Mouse (Mus musculus) thymus, postnatal 10 days (tissue): ENCODE measurements around the gene Nme7.

Experiments
- DNase-seq, 2 experiments: peaks; one replicate each; pipeline ENCODE4 v3.0.0; 2021; ENCODE audit warnings: low spot score in 2 of 2

Nme7 gene

DNA sequence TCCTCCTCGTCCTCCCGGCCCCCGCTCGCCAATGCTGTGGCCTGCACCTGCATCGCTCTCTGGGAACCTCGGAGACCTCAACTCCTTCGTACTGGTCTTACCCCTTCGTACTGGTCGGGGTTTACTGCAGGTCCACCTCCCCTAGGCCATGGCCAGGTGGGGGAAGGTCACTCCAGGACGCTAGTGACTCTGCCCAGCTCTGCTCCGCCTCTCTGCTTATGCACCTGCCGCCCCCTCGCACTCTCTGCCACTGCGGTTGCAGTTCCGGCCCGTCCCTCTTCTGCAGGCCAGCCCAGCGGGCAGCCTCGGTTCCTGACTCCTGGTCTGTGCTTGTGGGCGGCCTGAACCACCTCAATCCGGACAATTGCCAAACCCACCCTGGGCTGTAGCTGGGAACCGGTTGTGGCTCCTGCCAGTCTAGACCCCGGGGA, 154.7 kb downstream of the Nme7 start:
- no peak for DNase-seq

DNA sequence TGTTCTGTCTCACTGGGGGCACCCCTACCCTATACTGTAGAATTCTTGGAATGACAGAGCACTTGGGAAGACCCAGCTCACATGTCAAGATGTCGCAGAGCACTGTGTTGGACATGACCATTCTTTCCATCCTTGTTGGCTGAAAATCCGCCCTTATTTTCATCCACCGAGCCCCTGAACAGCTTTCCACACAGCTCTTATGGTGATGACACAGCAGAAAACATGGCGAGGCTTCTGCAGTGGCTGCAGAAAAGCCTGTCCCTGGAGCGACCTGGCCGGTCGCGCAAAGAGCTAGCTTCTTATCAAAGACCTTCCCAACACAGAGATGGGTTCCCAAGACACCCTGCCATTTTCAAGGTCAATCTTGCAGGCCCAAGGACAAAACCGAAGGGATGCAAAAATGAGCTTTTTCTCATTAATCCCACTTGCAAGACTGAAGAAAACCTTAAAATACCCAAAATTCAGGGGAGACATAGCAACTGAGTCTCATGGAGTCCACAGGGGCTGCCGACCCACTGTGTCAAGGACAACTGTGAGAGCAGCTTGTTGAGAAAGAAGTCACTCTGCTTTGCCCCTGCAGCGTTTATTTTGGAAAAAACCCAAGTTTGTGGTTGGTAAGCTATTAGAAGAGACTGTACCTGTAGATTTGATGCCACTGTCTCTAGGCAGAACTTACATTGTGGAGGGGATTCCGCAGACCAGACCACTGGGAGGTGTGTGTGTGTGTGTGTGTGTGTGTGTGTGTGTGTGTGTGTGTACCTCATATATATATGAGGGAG, 155.4 kb downstream of the Nme7 start:
- DNase-seq, result no peak

DNA sequence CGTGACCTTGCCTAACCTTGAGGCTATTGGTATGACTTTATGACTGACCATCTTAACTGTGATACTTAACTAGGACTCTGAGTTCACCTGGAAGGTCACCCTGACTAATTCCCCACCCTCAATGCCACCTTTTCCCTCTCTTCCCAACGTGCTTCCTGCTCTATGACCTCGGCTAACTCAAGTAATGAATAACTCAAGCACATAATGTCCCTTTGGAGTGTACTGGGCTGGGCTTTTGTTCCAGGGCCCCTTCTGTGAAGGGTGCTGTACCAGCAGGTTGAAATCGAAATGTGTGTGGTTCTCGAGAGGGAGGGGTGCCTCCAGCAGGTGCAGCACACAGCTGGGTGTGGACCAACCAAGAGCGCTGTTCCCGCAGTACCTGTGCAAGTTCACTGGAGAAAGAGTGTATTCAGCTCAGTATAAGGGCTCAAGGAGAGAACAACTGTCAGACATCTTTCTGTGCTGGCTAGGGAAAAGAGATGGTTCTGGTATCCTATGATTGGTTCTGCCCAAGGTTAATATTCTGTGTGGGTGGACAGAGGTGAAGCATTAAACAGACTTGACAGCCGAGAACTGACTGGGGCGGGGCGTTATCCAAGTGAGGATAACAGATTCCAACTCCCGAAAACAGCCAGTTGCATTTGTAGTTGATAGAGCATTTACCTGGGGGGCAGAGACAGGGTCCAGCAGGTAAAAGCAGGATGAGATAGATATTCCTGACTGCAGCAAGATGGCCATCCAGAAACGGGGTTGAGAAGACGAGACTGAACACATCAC, 157.2 kb downstream of the Nme7 start:
- DNase-seq, result no peak

DNA sequence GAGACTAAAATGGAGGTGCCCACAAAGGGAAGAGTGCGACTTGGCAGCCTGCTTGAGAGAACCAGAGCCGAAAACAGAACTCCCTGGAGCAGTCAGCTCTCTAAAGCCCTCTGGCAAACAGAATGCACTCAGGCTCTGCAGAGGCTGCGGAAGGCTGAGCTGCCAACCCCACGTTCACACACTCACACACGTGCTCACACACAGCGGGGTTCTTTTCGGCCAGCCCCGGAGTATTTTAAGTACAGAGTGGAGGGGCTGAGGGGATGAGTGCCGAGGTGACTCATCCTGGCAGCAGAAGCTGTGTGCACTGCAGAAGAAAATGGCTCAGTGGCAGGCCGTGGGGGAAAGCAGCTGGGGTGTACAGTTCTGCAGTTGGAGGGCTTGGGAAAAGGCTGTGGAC, 157.8 kb downstream of the Nme7 start:
- DNase-seq, result no peak

DNA sequence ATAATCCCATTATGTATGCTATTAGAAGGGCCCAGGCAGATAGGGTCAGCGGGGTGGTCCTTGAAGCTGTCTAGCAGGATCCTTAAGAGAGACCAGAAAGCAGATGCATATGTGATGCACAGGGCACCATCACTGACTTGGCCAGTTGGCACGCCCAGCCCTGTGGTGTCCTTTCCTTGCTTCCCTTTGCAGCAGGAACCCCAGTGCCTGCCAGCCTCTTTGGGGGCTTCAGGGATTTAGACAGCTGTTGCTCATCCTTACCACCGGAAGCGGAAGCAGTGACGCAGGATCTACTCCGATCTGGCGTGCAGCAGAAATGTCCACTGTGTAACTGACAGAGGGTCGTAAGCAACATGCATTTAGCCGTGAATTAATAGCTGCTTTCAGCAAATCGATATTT, 163.5 kb downstream of the Nme7 start:
- no peak for DNase-seq

DNA sequence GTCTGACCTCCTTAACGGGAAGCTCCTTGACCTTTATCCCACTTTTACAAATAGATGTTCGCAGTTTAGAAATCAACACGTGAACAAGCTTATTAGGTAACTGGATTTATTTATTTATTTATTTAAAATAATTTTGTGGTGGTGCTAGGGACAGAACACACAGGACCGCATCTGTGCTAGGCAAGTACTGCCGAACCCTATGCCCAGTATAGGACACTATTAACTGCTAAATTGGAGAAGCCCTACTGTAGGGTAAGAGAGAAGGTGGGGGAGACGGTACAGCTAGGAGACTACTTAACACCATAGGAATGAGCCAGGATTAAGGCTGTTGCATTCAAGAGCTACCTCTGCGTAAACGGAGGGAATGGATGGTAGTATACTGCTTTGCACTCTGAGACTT, 164.4 kb downstream of the Nme7 start:
- DNase-seq, result no peak

DNA sequence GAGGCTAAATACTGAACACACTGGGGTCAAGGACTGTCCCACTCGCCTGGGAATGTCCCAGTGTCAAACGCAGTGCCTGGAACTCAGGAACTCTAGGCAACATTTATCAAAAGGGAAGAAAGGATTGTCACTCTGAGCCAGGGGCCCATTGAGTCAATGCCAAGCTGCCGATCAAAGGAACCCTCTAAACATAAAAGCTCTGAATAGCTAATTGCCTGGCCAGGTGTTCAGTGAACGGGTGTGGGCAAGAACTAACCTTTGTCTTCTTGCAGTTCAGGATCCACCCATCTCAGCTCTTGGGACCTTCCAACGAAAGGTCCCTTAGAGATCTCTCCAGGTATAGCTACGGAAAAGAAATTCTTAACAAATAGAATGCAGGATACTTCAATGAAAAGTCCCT, 167.1 kb downstream of the Nme7 start:
- no peak for DNase-seq

DNA sequence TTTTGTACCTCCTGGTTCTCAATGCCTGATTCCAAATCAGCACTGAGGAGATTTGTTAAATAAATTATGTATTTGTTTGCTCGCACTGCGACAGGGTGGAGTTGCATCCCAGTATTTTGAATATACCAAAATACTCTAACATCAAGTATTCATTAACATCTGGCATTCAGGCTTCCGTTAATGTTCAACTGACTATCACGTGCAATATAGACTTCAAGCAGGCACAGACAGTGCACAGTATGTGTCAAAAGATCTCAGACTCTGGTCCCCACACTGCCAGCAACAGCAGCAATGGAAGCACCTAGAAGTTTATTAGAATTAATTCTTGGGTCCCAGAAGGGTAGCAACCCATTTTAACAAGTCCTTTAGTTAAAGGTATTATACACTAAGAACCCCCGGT, 167.7 kb downstream of the Nme7 start:
- no peak for DNase-seq

DNA sequence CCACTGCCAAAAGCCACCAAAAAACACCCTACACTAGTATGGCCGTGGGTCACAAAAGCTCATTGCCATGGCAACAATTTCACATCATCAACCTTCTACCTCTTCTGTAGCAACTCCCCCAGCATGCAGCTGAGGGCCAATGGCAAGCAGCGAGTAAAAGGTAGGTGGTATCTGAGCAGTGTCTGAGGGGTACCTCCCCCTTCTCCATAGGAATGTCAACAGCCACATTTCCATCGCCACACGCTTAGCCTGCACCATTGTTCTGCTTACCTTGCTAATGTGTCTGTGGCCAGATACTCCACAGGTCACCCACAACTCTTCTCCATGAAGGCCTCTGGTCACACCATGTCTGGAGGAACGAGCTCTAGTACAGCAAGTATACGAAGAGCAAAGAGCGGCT, 169.5 kb downstream of the Nme7 start:
- no peak for DNase-seq

DNA sequence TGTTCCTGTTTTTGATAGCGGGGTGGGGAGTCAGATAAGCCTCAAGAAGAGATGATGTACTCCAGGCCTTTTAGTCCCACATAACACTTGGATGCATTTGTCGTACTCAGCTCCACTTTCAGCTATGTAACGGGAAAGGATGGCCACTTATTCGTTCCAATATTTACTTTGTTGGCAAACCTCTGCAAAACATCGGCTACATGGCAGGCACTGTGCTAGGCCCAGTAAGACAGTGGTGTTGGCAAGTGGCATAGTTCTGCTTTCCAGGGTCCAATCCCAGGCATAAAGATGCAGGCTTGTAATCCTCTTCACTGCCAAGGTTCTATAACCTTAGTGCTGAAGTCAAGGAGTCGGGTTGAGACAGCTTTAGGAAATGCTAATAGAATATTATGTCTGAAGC, 170.4 kb downstream of the Nme7 start:
- DNase-seq, result no peak

DNA sequence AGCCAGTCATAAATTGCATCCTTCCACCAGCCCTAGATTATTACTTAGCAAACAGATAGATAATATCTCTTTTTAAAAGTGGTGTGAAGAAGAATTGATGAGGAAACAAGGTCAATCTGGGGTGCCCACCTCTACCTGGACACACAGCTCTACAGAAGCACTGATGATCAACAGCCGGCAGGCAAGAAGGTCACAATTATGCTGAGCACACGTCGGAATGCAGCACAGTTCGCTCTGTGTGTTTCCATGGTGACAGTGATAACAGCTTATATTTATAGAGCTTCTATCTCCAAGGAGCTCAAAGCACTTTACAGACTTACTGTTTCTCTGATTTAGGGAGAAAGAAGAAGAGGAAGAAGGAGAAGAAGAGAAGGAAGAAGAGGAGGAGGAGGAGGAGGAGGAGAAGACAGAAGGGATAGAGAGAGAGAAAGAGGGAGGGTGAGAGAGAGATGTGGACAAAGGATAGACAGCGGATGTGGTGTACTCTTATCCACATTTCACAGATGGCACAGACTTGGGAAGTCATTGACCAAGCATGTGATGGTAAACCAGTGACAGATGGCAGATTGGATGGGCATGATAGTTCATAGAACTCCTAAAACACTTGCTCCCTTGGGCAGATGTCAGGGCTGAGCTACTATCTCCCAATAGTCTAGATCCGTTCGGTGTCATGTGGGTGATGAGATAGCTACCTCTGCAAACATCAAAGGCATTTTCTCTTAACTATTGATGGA, 171.0 kb downstream of the Nme7 start:
- DNase-seq, result no peak

DNA sequence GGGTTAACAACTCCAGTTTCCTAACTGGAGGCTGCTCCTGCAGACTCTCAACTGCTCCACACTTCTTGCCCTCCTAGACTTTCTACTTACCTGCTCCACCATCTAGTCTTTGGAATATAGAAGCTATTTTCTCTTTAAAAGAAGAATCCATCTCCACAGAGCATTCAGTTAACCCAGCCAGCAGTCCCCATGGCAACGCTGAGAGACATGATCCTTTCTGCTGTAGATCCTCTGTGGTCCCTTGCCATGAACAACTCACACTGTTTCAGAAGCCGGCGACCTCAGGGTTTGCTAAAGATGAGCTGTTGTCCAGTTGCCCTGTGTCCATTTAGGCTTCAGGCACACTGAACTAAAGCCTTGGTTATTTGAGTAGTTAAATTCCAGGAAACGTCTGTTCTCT, 172.0 kb downstream of the Nme7 start:
- no peak for DNase-seq

DNA sequence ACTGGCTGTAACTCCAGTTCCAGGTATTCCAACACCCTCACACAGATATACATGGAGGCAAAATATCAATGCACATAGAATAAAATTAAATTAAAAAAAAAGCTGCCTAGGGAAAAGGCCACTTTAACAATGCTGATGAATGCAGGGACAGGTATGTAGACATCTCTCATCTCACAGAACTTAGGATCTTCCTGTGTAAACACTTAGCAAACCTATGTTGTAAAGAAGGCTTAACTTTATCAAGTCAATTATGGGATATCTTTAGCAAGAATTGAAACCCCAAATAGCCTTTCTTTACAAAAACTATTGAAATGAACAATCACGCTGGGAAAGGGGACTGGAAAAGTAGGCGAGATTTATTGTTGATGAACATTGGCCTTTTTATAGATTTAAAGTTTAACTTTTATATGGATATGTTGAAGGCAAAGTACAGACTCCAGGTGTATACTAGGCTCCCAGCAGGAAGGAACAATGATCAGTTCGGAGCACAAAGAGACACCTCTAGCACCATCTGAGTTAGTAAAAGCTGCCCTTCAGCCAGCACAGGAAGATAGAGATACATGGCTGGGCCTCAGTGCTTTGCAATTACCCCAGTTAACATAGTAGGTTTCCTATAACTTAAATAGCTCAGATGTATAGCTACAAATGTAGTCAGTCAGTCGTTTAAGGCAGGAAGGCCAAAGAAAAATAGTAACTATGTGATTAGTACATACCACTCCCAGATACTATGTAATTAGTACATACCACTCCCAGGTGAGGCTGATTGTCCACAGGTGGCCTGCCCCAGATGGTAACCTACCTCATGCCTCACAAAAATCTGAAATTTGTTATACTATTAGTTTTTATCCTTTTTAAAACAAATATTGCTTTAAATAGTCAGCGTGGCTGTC, 177.1 kb downstream of the Nme7 start:
- DNase-seq, result no peak

DNA sequence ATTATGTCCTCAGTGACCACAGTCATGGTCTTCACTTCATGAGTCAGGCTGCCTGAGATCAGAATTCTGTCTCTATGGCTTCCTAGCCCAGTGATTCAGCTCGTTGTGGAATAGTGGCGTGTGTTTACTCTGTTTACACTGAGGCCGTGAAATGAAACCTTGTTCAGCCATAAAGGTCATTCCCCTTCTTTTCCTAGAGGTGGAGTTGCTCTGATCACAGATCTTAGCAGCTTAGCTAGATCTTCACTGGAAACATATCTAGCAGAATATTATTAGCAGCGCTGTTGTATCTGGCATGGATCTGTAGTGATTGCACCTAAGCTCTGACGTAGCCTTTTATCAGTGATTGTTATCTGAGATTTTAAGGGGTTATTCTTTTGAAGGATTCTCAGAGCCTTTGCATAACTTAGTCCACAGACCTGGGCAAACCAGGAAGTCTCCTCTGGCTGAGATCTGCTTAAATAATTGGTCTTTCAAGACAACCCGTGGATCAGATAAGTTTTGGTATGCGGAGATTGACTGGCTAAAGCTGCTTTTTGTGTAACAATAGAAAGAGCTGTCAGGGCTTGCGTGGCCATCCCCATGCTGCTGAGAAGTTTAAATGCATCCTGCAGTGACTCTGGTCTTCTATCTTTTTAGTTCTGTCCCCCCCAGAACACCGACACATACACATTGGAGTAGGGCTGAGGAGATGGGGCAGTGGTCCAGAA, 177.9 kb downstream of the Nme7 start:
- no peak for DNase-seq

DNA sequence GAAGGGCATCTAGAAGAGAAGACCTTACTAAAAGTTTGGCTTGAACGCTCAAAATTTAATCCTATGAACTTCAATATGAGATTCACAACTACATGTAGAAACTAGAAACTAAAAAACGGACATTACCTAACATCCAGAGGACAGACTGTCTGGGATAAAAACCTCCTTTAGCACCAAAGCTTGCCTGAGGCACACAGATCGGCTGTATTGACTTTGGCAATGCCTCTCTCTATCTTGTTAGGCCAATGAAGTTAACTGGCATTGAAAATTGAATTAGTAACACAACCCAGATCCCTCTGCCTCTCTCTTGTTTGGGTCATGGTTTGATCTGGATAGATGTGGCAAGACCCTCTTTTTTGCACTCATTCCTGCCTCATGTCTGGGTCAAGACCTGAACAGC, 178.9 kb downstream of the Nme7 start:
- no peak for DNase-seq

DNA sequence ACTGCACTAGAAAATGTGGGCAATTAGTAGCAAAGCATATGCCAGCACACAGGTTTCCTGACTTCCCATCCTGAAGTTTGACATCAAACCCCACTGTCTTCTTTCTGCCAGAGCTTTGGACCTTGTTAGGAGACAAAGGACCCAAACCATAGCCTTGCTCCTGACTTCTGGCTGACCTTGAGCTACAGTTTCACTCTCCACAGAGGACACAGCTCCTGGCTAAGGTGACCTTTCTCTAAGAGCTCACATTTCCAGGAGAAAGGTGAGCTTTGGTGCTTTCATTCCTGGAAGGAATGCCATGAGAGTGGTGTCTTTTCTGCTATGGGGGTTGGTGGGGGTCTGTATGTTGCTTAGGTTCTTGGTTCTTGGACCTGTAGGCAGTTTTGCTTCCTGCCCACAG, 179.8 kb downstream of the Nme7 start:
- DNase-seq, result no peak
